Mouse (Mus musculus): ENCODE measurements at regions not wholly inside any gene's neighbourhood (a gene's known extent, or its start where the extent isn't known, plus 50 kb on each side); places are given as distances from the start of the nearest gene placed in this dataset.

- peak; percentile 75 for DNase-seq (ENCODE audit: low spot score)
- Histone ChIP-seq H3K9me3 (ENCODE audit: control insufficient read depth, low read length) (no peaks in the 10 kb centered on the region), H3K4me2 (replicated peaks; ENCODE audit: low read depth, low read length) (peak overlapping the region; percentile 95), H3K4me1 (replicated peaks; ENCODE audit: control insufficient read depth, insufficient read depth, low read length) (0 out of 2 replicates have a peak, but pooled peaks cover 2% of the 10 kb centered on the region), H3K4me3 (ENCODE audit: low read depth, low read length) (peak overlapping the region; percentile 61), H3K9ac (ENCODE audit: low read depth, low read length) (peak overlapping the region; percentile 74), H3K36me3 (ENCODE audit: control insufficient read depth, insufficient read depth, low read length) (no peaks in the 10 kb centered on the region), H3K27ac (ENCODE audit: low read depth, low read length) (peak overlapping the region; percentile 60), H3K27me3 (ENCODE audit: control insufficient read depth, insufficient read depth, low read length) (no peaks in the 10 kb centered on the region)
- WGBS = under 1% methylated on average over 37 of the region's 37 CpGs
- ATAC-seq (ENCODE audit: low FRiP score) = peak; percentile 77
These were observed 105.3 kb upstream of the Mgme1 start for GRCm38 (mm10) chr2:144164986-144165821.

- DNase-seq (ENCODE audit: low spot score) (no peak), ATAC-seq (ENCODE audit: low FRiP score) (no peak)
- no peak overlapping the region for H3K27ac ChIP-seq (ENCODE audit: low read depth, low read length)
These were observed 104.2 kb upstream of the Mgme1 start for GRCm38 (mm10) chr2:144166102-144166750.

DNA sequence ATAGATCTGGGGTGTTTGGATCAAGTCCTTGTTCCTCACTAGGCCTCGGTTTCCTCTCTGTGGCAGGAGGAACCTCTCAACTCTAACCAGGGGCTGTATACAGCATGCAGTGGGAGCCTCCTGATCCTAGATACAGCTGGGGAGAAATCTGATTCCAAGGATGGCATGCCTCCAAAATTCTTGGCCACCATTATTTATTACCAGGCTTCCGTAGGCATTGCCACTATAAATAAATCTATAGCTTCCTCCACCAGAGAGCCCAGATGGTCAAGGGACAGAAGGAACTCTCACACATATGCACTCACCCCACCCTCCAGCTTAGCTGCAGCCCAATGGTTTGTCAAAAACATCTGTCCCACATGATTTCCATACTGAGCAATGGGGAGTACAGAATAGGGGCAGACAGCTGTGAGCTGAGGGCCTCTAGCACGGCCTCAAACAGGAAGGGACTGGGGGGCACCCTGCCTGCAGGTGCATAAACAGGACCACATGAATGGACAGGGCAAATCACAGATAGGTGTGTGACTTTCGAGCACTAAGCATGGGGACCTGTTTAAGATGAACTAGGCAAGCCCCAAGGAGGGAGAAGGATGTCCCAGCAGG is 100.8 kb upstream of the Mgme1 start:
- Histone ChIP-seq H3K27me3 (ENCODE audit: control insufficient read depth, insufficient read depth, low read length) (no peaks in the 10 kb centered on the region), H3K9me3 (ENCODE audit: control insufficient read depth, low read length) (no peaks in the 10 kb centered on the region), H3K27ac (ENCODE audit: low read depth, low read length) (no peak overlapping the region), H3K9ac (ENCODE audit: low read depth, low read length) (no peak overlapping the region), H3K4me3 (ENCODE audit: low read depth, low read length) (no peak overlapping the region), H3K36me3 (ENCODE audit: control insufficient read depth, insufficient read depth, low read length) (no peaks in the 10 kb centered on the region), H3K4me2 (replicated peaks; ENCODE audit: low read depth, low read length) (no peak overlapping the region), H3K4me1 (replicated peaks; ENCODE audit: control insufficient read depth, insufficient read depth, low read length) (0 out of 2 replicates have a peak, but pooled peaks cover 2% of the 10 kb centered on the region)
- 75% methylated on average over 4 of the region's 4 CpGs for WGBS
- ATAC-seq (ENCODE audit: low FRiP score) = no peak
- DNase-seq (ENCODE audit: low spot score) = no peak

More at GRCm38 (mm10) chr2:144166102-144166750, 104.2 kb upstream of the Mgme1 start:
- Histone ChIP-seq H3K9ac (ENCODE audit: low read depth, low read length) (no peak overlapping the region), H3K9me3 (ENCODE audit: control insufficient read depth, low read length) (no peaks in the 10 kb centered on the region), H3K27me3 (ENCODE audit: control insufficient read depth, insufficient read depth, low read length) (no peaks in the 10 kb centered on the region), H3K36me3 (ENCODE audit: control insufficient read depth, insufficient read depth, low read length) (no peaks in the 10 kb centered on the region), H3K4me1 (replicated peaks; ENCODE audit: control insufficient read depth, insufficient read depth, low read length) (0 out of 2 replicates have a peak, but pooled peaks cover 2% of the 10 kb centered on the region), H3K4me3 (ENCODE audit: low read depth, low read length) (peak overlapping the region; percentile 61), H3K4me2 (replicated peaks; ENCODE audit: low read depth, low read length) (peak overlapping the region; percentile 95)
- 29% methylated on average over 12 of the region's 12 CpGs for WGBS

DNA sequence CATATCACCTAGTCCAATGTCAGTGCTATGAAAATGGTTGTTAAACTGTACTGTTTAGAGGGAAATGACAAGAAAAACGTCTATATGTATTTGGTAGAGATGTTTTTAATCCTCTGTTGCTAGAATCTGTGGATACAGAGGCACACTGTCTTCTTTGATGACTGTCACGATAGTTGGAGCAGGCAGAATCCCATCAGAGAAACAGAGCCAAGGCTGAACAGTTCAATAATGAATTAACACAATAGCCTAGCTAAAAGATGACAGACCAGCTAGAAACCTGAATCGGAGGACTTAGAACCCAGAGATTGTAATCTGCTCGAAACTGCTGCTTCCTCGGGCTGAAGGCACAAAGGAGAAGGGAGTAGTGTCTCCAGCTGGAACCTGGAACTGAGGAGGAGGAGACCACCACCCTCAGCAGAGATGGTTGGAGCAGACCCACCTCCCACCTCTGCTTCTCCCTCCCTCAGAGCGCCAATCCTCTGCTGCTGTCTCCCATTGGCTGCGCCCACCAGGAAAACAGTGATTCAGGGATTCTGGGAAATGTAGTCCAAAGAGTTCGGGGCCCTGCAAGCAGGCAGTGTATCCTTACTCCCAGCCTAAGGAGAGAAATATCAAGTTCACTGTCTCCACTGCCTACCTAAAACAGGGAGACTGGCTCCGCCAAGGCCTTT is 98.2 kb upstream of the Mgme1 start:
- peak overlapping the region; percentile 64 for H3K9ac ChIP-seq (ENCODE audit: low read depth, low read length)
- peak; percentile 96 for ATAC-seq (ENCODE audit: low FRiP score)
- DNase-seq (ENCODE audit: low spot score) = peak; percentile 81
- H3K36me3 ChIP-seq (ENCODE audit: control insufficient read depth, insufficient read depth, low read length) = no peaks in the 10 kb centered on the region
- H3K4me2 ChIP-seq (replicated peaks; ENCODE audit: low read depth, low read length) = peak overlapping the region; percentile 39
- no peaks in the 10 kb centered on the region for H3K4me1 ChIP-seq (replicated peaks; ENCODE audit: control insufficient read depth, insufficient read depth, low read length)
- H3K9me3 ChIP-seq (ENCODE audit: control insufficient read depth, low read length) = no peaks in the 10 kb centered on the region
- H3K27ac ChIP-seq (ENCODE audit: low read depth, low read length) = no peak overlapping the region
- H3K27me3 ChIP-seq (ENCODE audit: control insufficient read depth, insufficient read depth, low read length) = no peaks in the 10 kb centered on the region
- 19% methylated on average over 9 of the region's 9 CpGs for WGBS
- H3K4me3 ChIP-seq (ENCODE audit: low read depth, low read length) = peak overlapping the region; percentile 23

DNA sequence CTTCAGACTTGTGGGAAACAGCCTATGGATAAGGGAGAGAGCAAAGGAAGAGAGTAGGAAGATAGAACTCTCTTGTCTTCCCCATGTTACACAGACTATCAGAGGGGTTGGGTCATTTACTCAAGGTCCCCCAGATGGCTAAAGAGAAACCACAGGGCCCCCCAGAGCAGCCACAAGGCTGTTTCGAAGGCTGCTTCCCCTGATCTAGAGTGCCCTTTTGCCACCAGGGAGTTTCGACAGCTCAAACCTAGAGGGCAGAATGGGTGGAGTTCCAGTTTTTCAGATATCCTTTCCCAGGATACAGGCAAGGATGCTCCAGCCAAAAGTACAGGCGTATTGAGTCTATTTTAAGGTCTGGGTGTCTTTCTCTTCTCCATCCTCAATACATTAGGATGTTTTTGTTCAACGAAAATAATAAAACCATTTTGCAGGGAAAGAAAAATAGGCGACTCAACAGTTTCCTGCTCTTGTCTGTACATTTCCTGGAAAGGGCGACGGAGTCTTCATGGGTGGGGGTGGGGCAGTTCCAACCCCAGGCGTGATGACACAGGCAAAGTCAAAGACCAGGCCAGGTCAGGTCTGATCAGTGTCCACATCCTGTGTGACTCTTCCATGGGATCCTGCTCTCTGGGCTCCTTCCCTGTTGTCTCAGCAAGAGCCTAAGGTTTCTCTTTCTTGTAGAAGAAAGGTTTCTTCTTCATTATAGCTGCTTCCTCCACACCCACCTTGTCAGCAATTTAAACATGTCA is 96.9 kb upstream of the Mgme1 start:
- ATAC-seq (ENCODE audit: low FRiP score) = no peak
- 86% methylated on average over 8 of the region's 8 CpGs for WGBS
- H3K9ac ChIP-seq (ENCODE audit: low read depth, low read length) = no peak overlapping the region
- no peaks in the 10 kb centered on the region for H3K27me3 ChIP-seq (ENCODE audit: control insufficient read depth, insufficient read depth, low read length)
- no peak overlapping the region for H3K27ac ChIP-seq (ENCODE audit: low read depth, low read length)
- no peak overlapping the region for H3K4me2 ChIP-seq (replicated peaks; ENCODE audit: low read depth, low read length)
- no peak for DNase-seq (ENCODE audit: low spot score)
- no peaks in the 10 kb centered on the region for H3K4me1 ChIP-seq (replicated peaks; ENCODE audit: control insufficient read depth, insufficient read depth, low read length)
- no peaks in the 10 kb centered on the region for H3K9me3 ChIP-seq (ENCODE audit: control insufficient read depth, low read length)
- no peaks in the 10 kb centered on the region for H3K36me3 ChIP-seq (ENCODE audit: control insufficient read depth, insufficient read depth, low read length)
- no peak overlapping the region for H3K4me3 ChIP-seq (ENCODE audit: low read depth, low read length)

DNA sequence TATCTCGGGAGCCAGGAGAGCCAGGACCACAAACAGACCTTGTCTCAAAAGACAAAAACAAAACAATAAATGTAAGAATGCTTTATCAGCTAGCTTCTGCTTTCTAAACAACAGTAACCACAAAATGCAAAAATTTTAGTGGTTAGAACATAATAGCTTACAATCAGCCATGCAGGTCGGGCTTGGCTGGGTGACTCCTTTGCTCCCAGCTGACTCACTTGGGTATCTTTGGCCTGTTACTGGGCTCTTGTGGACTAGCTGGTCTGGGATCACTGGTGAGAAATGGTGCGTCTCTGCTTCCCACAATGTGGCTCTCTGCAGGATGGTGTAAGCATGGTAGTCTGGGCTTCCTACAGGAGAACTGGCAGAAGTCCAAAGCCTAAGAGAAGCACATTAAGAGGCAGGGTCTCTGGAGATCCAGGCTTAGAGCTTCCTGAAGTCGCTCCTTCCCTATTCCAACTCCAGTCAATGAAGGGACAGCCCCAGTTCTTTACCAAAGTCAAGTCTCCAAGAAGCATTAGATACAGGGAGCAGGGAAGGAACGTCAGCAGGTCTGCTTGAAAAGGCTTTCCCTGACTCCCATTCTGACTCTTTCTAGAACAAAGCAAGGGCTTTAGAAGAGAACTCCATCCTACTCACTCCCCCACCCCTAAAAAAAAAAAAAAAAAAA is 96.0 kb upstream of the Mgme1 start:
- Histone ChIP-seq H3K4me2 (replicated peaks; ENCODE audit: low read depth, low read length) (no peak overlapping the region), H3K4me3 (ENCODE audit: low read depth, low read length) (no peak overlapping the region), H3K4me1 (replicated peaks; ENCODE audit: control insufficient read depth, insufficient read depth, low read length) (no peaks in the 10 kb centered on the region), H3K36me3 (ENCODE audit: control insufficient read depth, insufficient read depth, low read length) (no peaks in the 10 kb centered on the region), H3K27me3 (ENCODE audit: control insufficient read depth, insufficient read depth, low read length) (no peaks in the 10 kb centered on the region), H3K9ac (ENCODE audit: low read depth, low read length) (no peak overlapping the region), H3K27ac (ENCODE audit: low read depth, low read length) (no peak overlapping the region), H3K9me3 (ENCODE audit: control insufficient read depth, low read length) (no peaks in the 10 kb centered on the region)
- DNase-seq (ENCODE audit: low spot score) (no peak), ATAC-seq (ENCODE audit: low FRiP score) (no peak)
- 93% methylated on average over 5 of the region's 5 CpGs for WGBS

GRCm38 (mm10) chr2:144176508-144177170 is 93.8 kb upstream of the Mgme1 start:
- no peak overlapping the region for H3K4me2 ChIP-seq (replicated peaks; ENCODE audit: low read depth, low read length)
- ATAC-seq (ENCODE audit: low FRiP score) = no peak
- WGBS = 86% methylated on average over 9 of the region's 9 CpGs

More at GRCm38 (mm10) chr2:144176508-144177170, 93.8 kb upstream of the Mgme1 start:
- H3K27me3 ChIP-seq (ENCODE audit: control insufficient read depth, insufficient read depth, low read length) = no peaks in the 10 kb centered on the region
- no peak overlapping the region for H3K9ac ChIP-seq (ENCODE audit: low read depth, low read length)
- no peak for DNase-seq (ENCODE audit: low spot score)
- H3K36me3 ChIP-seq (ENCODE audit: control insufficient read depth, insufficient read depth, low read length) = no peaks in the 10 kb centered on the region
- H3K27ac ChIP-seq (ENCODE audit: low read depth, low read length) = no peak overlapping the region
- H3K4me3 ChIP-seq (ENCODE audit: low read depth, low read length) = no peak overlapping the region
- no peaks in the 10 kb centered on the region for H3K9me3 ChIP-seq (ENCODE audit: control insufficient read depth, low read length)
- no peaks in the 10 kb centered on the region for H3K4me1 ChIP-seq (replicated peaks; ENCODE audit: control insufficient read depth, insufficient read depth, low read length)
